Mouse (Mus musculus) brown adipose tissue, adult 24 weeks (tissue): ENCODE data around the gene Pik3ap1. TPM values are rescaled to one million over a fixed set of nuclear protein-coding genes. Genes with fewer than 3 reads are reported as not detected.

Source experiments
- H3K27ac ChIP-seq: fragments of 200-500 bp; replicated peaks from 2 replicates; pipeline ENCODE4 v1.5.1; 2012; ENCODE audit warnings: low read depth, mild to moderate bottlenecking, low read length
- H3K4me1 ChIP-seq: fragments of 200-500 bp; 2 replicates; pipeline ENCODE4 v1.6.1; 2012; ENCODE audit warnings: low read length, mixed read lengths; ENCODE audit not compliant: control insufficient read depth, insufficient read depth, insufficient read length
- H3K4me3 ChIP-seq: fragments of 200-500 bp; 2 replicates; pipeline ENCODE4 v1.5.1; 2012; ENCODE audit warnings: low read depth, mild to moderate bottlenecking, low read length, moderate library complexity; ENCODE audit not compliant: insufficient read depth
- polyA plus RNA-seq: library from polyadenylated mRNA; stranded (reverse); fragments of >200 nt; gene quantifications from 2 replicates; pipeline ENCODE4 v1.2.4, GENCODE M21; 2012; ENCODE audit not compliant: missing spikeins, insufficient read depth, insufficient read length

Gene Pik3ap1
- polyA plus RNA-seq, 1 experiment: 1.4 TPM

GRCm38 (mm10) chr19:41381581-41382239, 3.2 kb downstream of the Pik3ap1 start:
- Histone ChIP-seq H3K4me3 (no peak overlapping the region), H3K27ac (no peak overlapping the region), H3K4me1 (no peaks in the 10 kb centered on the region)

- H3K4me1 ChIP-seq: no peaks in the 10 kb centered on the region
- H3K27ac ChIP-seq: no peak overlapping the region
- H3K4me3 ChIP-seq: no peak overlapping the region
Observed at GRCm38 (mm10) chr19:41379195-41379594, 5.7 kb downstream of the Pik3ap1 start.

- no peak overlapping the region for H3K4me3 ChIP-seq
- H3K4me1 ChIP-seq: no peaks in the 10 kb centered on the region
- no peak overlapping the region for H3K27ac ChIP-seq
Observed at GRCm38 (mm10) chr19:41375791-41376190, 9.1 kb downstream of the Pik3ap1 start.

GRCm38 (mm10) chr19:41375096-41375495, 9.8 kb downstream of the Pik3ap1 start:
- Histone ChIP-seq H3K27ac (no peak overlapping the region), H3K4me3 (no peak overlapping the region), H3K4me1 (peaks cover 2% of the 10 kb centered on the region; the same call in 1 of the 2 replicates)

GRCm38 (mm10) chr19:41374658-41375057, 10.2 kb downstream of the Pik3ap1 start:
- H3K4me3 ChIP-seq: no peak overlapping the region
- no peak overlapping the region for H3K27ac ChIP-seq

GRCm38 (mm10) chr19:41372322-41372721, 12.6 kb downstream of the Pik3ap1 start:
- no peak overlapping the region for H3K27ac ChIP-seq

More at GRCm38 (mm10) chr19:41374658-41375057, 10.2 kb downstream of the Pik3ap1 start:
- peaks cover 2% of the 10 kb centered on the region; the same call in 1 of the 2 replicates for H3K4me1 ChIP-seq

GRCm38 (mm10) chr19:41371373-41371772, 13.5 kb downstream of the Pik3ap1 start:
- Histone ChIP-seq H3K4me1 (peaks cover 2% of the 10 kb centered on the region), H3K4me3 (no peak overlapping the region)

More at GRCm38 (mm10) chr19:41372322-41372721, 12.6 kb downstream of the Pik3ap1 start:
- H3K4me1 ChIP-seq: peaks cover 2% of the 10 kb centered on the region
- H3K4me3 ChIP-seq: no peak overlapping the region

GRCm38 (mm10) chr19:41369557-41370460, 15.1 kb downstream of the Pik3ap1 start:
- peaks cover 2% of the 10 kb centered on the region for H3K4me1 ChIP-seq
- no peak overlapping the region for H3K27ac ChIP-seq
- H3K4me3 ChIP-seq: no peak overlapping the region

More at GRCm38 (mm10) chr19:41371373-41371772, 13.5 kb downstream of the Pik3ap1 start:
- H3K27ac ChIP-seq: no peak overlapping the region

GRCm38 (mm10) chr19:41366854-41367517, 17.9 kb downstream of the Pik3ap1 start:
- no peak overlapping the region for H3K4me3 ChIP-seq
- no peak overlapping the region for H3K27ac ChIP-seq
- peaks cover 2% of the 10 kb centered on the region for H3K4me1 ChIP-seq

- Histone ChIP-seq H3K4me3 (no peak overlapping the region), H3K27ac (no peak overlapping the region), H3K4me1 (peaks cover 2% of the 10 kb centered on the region)
Observed at GRCm38 (mm10) chr19:41366192-41366853, 18.6 kb downstream of the Pik3ap1 start.

- no peak overlapping the region for H3K27ac ChIP-seq
- H3K4me1 ChIP-seq: peaks cover 2% of the 10 kb centered on the region
- no peak overlapping the region for H3K4me3 ChIP-seq
Observed at GRCm38 (mm10) chr19:41365570-41365969, 19.3 kb downstream of the Pik3ap1 start.

- Histone ChIP-seq H3K27ac (no peak overlapping the region), H3K4me1 (no peaks in the 10 kb centered on the region; the same call in 1 of the 2 replicates), H3K4me3 (no peak overlapping the region)
Observed at GRCm38 (mm10) chr19:41364509-41364908, 20.4 kb downstream of the Pik3ap1 start.

- Histone ChIP-seq H3K4me3 (no peak overlapping the region), H3K4me1 (no peaks in the 10 kb centered on the region; the same call in 1 of the 2 replicates), H3K27ac (no peak overlapping the region)
Observed at GRCm38 (mm10) chr19:41362963-41363362, 21.9 kb downstream of the Pik3ap1 start.

- Histone ChIP-seq H3K4me1 (no peaks in the 10 kb centered on the region), H3K27ac (no peak overlapping the region), H3K4me3 (no peak overlapping the region)
Observed at GRCm38 (mm10) chr19:41360459-41360858, 24.4 kb downstream of the Pik3ap1 start.
